1 mouse cellular context compared by ENCODE assay signal in the genomic region with DNA sequence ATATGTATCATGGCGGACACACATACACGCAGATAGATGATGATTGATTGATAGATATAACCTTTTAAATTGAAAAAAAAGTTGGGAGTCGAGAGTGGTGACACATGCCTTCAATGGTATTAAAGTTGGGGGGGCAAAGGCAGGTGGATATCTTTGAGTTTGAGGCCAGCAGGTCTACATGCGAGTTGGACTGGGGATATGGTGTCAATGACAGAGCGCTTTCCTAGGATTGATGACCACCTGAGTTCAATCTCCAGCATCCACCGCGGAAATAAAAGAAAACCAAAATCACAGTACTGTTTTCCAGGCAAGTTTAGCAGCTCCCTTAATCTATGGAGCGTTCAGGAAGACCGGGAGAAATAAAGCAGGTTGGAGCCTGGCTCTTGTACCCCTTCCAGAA.
TF ChIP-seq lines count a peak whose summit lies in the region.

No protein-coding gene starts in this region.

TF ChIP-seq in MEL, 35 proteins besides CTCF, POLR2A, EP300 and RAD21 (continued from another document):
- TF ChIP-seq NRF1 (IDR thresholded peaks at IDR 0.05; ENCODE audit: insufficient read depth, low read depth, low read length, poor library complexity, severe bottlenecking) (no peak), ZKSCAN1 (IDR thresholded peaks at IDR 0.05; ENCODE audit: low read depth, low read length) (no peak), MEF2A (IDR thresholded peaks at IDR 0.05; ENCODE audit: extremely low read depth, insufficient replicate concordance, low read depth, low read length, poor library complexity, severe bottlenecking) (no peak)
